In genomic region chr15:36403336-36404119, GRCm38 (mm10) we compare ENCODE assay signal across 18 mouse cellular contexts.
DNase-seq lines count a peak whose midpoint lies in the region; ATAC-seq and TF ChIP-seq lines count a peak whose summit lies in the region.
"Had no signal": no experiment of that assay in that cellular context is flagged by ENCODE, and none has a peak within 500 bp of the region (broad histone marks: within the 10 kb centered on the region; RNA-seq: fewer than 3 reads in every experiment).

No protein-coding gene starts in this region.

- H3K9me3 ChIP-seq in heart, embryonic 10.5 days: no peaks in the 10 kb centered on the region
- no peaks in the 10 kb centered on the region for H3K9me3 ChIP-seq in heart, embryonic 12.5 days (replicated peaks)
- H3K9me3 ChIP-seq in kidney, postnatal 0 days (replicated peaks; ENCODE audit: low read length): no peaks in the 10 kb centered on the region
- peaks cover 3% of the 10 kb centered on the region; the same call in 1 of the 2 replicates for H3K9me3 ChIP-seq in embryonic facial prominence, embryonic 14.5 days (ENCODE audit: control insufficient read depth, low read length)
- H3K9me3 ChIP-seq: hindbrain, embryonic 15.5 days; neural tube, embryonic 12.5 days had no signal

- H3K4me2 ChIP-seq in heart, embryonic 12.5 days: no peak overlapping the region
- H3K4me2 ChIP-seq in kidney, postnatal 0 days (ENCODE audit: low read length): no peak overlapping the region
- H3K4me2 ChIP-seq in embryonic facial prominence, embryonic 14.5 days (ENCODE audit: low read depth, low read length): no peak overlapping the region
- H3K4me2 ChIP-seq: hindbrain, embryonic 15.5 days; liver, embryonic 12.5 days; neural tube, embryonic 12.5 days had no signal

- no peaks in the 10 kb centered on the region for H3K36me3 ChIP-seq in heart, embryonic 10.5 days
- H3K36me3 ChIP-seq in heart, embryonic 12.5 days: no peaks in the 10 kb centered on the region
- H3K36me3 ChIP-seq in kidney, postnatal 0 days (ENCODE audit: insufficient read depth, low read length): no peaks in the 10 kb centered on the region
- no peaks in the 10 kb centered on the region for H3K36me3 ChIP-seq in embryonic facial prominence, embryonic 14.5 days (ENCODE audit: control insufficient read depth, insufficient read depth, low read length)
- H3K36me3 ChIP-seq: hindbrain, embryonic 15.5 days; liver, embryonic 12.5 days; neural tube, embryonic 12.5 days had no signal

- no peak overlapping the region for H3K4me3 ChIP-seq in heart, embryonic 10.5 days
- H3K4me3 ChIP-seq in heart, embryonic 12.5 days: no peak overlapping the region
- no peak overlapping the region for H3K4me3 ChIP-seq in kidney, postnatal 0 days (replicated peaks; ENCODE audit: low read depth, low read length)
- no peak overlapping the region for H3K4me3 ChIP-seq in embryonic facial prominence, embryonic 14.5 days (ENCODE audit: low read depth, low read length)
- H3K4me3 ChIP-seq: erythroblast, embryonic 14.5 days; hindbrain, embryonic 15.5 days; liver, embryonic 12.5 days; megakaryocyte, embryonic 14.5 days; neural tube, embryonic 12.5 days had no signal

- H3K27me3 ChIP-seq in heart, embryonic 10.5 days (ENCODE audit: insufficient read depth, poor library complexity, severe bottlenecking): no peaks in the 10 kb centered on the region
- no peaks in the 10 kb centered on the region for H3K27me3 ChIP-seq in heart, embryonic 12.5 days (replicated peaks)
- no peaks in the 10 kb centered on the region for H3K27me3 ChIP-seq in kidney, postnatal 0 days (ENCODE audit: insufficient read depth, low read length)
- H3K27me3 ChIP-seq in embryonic facial prominence, embryonic 14.5 days (replicated peaks; ENCODE audit: control insufficient read depth, insufficient read depth, low read length): no peaks in the 10 kb centered on the region
- H3K27me3 ChIP-seq: hindbrain, embryonic 15.5 days; neural tube, embryonic 12.5 days had no signal

- TF ChIP-seq CTCF in kidney, postnatal 0 days (IDR thresholded peaks at IDR 0.05; ENCODE audit: low read depth): no peak

- ATAC-seq in heart, embryonic 12.5 days (ENCODE audit: insufficient number of reproducible peaks, low FRiP score): no peak
- no peak for ATAC-seq in kidney, postnatal 0 days (replicated peaks; ENCODE audit: low FRiP score, low read depth)
- ATAC-seq in embryonic facial prominence, embryonic 14.5 days (ENCODE audit: low read depth): peak; percentile 20; the same call in 1 of the 2 replicates
- ATAC-seq in cerebellum, adult (ENCODE audit: insufficient number of reproducible peaks, low FRiP score, low TSS enrichment): no peak
- ATAC-seq: CD4-positive, CD25-positive, alpha-beta regulatory T cell, adult 4 months; forebrain, postnatal 0 days; liver, embryonic 12.5 days had no signal

- WGBS in heart, embryonic 10.5 days: 77% methylated on average over 6 of the region's 6 CpGs
- WGBS in heart, embryonic 12.5 days: 68% methylated on average over 6 of the region's 6 CpGs
- 47% methylated on average over 6 of the region's 6 CpGs for WGBS in kidney, postnatal 0 days
- 63% methylated on average over 6 of the region's 6 CpGs for WGBS in embryonic facial prominence, embryonic 14.5 days

- H3K9ac ChIP-seq in heart, embryonic 12.5 days: no peak overlapping the region
- no peak overlapping the region for H3K9ac ChIP-seq in kidney, postnatal 0 days (ENCODE audit: low read depth, low read length)
- H3K9ac ChIP-seq in embryonic facial prominence, embryonic 14.5 days (ENCODE audit: low read depth, low read length): no peak overlapping the region
- H3K9ac ChIP-seq: forebrain, postnatal 0 days; hindbrain, embryonic 15.5 days; liver, embryonic 12.5 days; neural tube, embryonic 12.5 days had no signal

- peak; percentile 43 for DNase-seq in heart, embryonic 10.5 days (ENCODE audit: low spot score)
- peak; percentile 63 for DNase-seq in kidney, postnatal 0 days (ENCODE audit: low spot score)
- no peak for DNase-seq in kidney, adult 11 months
- peak; percentile 78 for DNase-seq in embryonic facial prominence, embryonic 14.5 days (ENCODE audit: low spot score)
- peak; percentile 33 for DNase-seq in kidney, postnatal 14 days
- DNase-seq: cerebellum, adult 9-10 months; forebrain, postnatal 0 days; left cerebral cortex, postnatal 4 days; right cerebral cortex, postnatal 4 days; thymus, postnatal 36 days had no signal

- no peak overlapping the region for H3K27ac ChIP-seq in heart, embryonic 10.5 days
- H3K27ac ChIP-seq in heart, embryonic 12.5 days (ENCODE audit: poor library complexity, severe bottlenecking): no peak overlapping the region
- no peak overlapping the region for H3K27ac ChIP-seq in kidney, postnatal 0 days
- H3K27ac ChIP-seq in embryonic facial prominence, embryonic 14.5 days (replicated peaks; ENCODE audit: low read depth, low read length): peak overlapping the region; percentile 52
- H3K27ac ChIP-seq: hindbrain, embryonic 15.5 days; liver, embryonic 12.5 days; neural tube, embryonic 12.5 days had no signal

- H3K4me1 ChIP-seq in heart, embryonic 10.5 days: peaks cover 8% of the 10 kb centered on the region
- H3K4me1 ChIP-seq in heart, embryonic 12.5 days (replicated peaks): peaks cover 9% of the 10 kb centered on the region
- H3K4me1 ChIP-seq in kidney, postnatal 0 days (replicated peaks; ENCODE audit: insufficient read depth, low read length): peaks cover 7% of the 10 kb centered on the region; the same call in 1 of the 2 replicates
- peaks cover 21% of the 10 kb centered on the region; the same call in 1 of the 2 replicates for H3K4me1 ChIP-seq in embryonic facial prominence, embryonic 14.5 days (ENCODE audit: control insufficient read depth, insufficient read depth, low read length)
- H3K4me1 ChIP-seq: megakaryocyte, embryonic 14.5 days had no signal
